Mouse (Mus musculus) MEL (cell line): ENCODE data around the gene St6galnac3. TPM values are rescaled to one million over a fixed set of nuclear protein-coding genes. Genes with fewer than 3 reads are reported as not detected.

Experiments used
- DNase-seq: peaks from one replicate; pipeline ENCODE4 v3.0.0; 2011; ENCODE audit warnings: low read depth, low spot score
- H3K27ac ChIP-seq: 2 replicates; pipeline ENCODE4 v1.5.1; 2012; ENCODE audit warnings: low read depth, mild to moderate bottlenecking, control low read depth, low read length, moderate library complexity; ENCODE audit not compliant: control insufficient read depth
- H3K27me3 ChIP-seq, 2 experiments: fragments of 150-350 bp in 1 of 2; sonication (generic) in 1 of 2; 2 replicates each; pipeline ENCODE4 v1.6.1; 2012; ENCODE audit warnings: low read length in 2 of 2, mild to moderate bottlenecking in 2 of 2, improper control_type of control experiment in 1 of 2, moderate library complexity in 1 of 2; ENCODE audit not compliant: insufficient read depth in 2 of 2, control insufficient read depth in 1 of 2
- H3K36me3 ChIP-seq, 2 experiments: 2 replicates each; pipeline ENCODE4 v1.6.1; 2012 to 2014; ENCODE audit warnings: low read length in 2 of 2, improper control_type of control experiment in 1 of 2, inconsistent platforms in 1 of 2, mild to moderate bottlenecking in 1 of 2; ENCODE audit not compliant: insufficient read depth in 2 of 2, control insufficient read depth in 1 of 2
- H3K4me1 ChIP-seq, 2 experiments: fragments of 150-350 bp in 1 of 2; sonication (generic) in 1 of 2; 2 replicates each; pipeline ENCODE4 v1.6.1; 2012; ENCODE audit warnings: low read length in 2 of 2, improper control_type of control experiment in 1 of 2, mild to moderate bottlenecking in 1 of 2; ENCODE audit not compliant: insufficient read depth in 2 of 2, control insufficient read depth in 1 of 2
- H3K4me3 ChIP-seq, 2 experiments: fragments of 150-350 bp in 1 of 2; sonication (generic) in 1 of 2; 2 replicates each; pipeline ENCODE4 v1.5.1; 2012; ENCODE audit warnings: low read depth in 2 of 2, low read length in 2 of 2, mild to moderate bottlenecking in 2 of 2, moderate library complexity in 2 of 2, control low read depth in 1 of 2, improper control_type of control experiment in 1 of 2; ENCODE audit not compliant: control insufficient read depth in 1 of 2, insufficient read depth in 1 of 2
- H3K79me2 ChIP-seq: 2 replicates; pipeline ENCODE4 v1.6.1; 2012; ENCODE audit warnings: mild to moderate bottlenecking, low read length, moderate library complexity; ENCODE audit not compliant: control insufficient read depth, poor library complexity, insufficient read depth
- H3K9ac ChIP-seq: 2 replicates; pipeline ENCODE4 v1.6.1; 2012; ENCODE audit warnings: low read depth, mild to moderate bottlenecking, control low read depth, low read length, moderate library complexity; ENCODE audit not compliant: control insufficient read depth, poor library complexity, severe bottlenecking
- H3K9me3 ChIP-seq: fragments of 150-350 bp; sonication (generic); replicated peaks from 2 replicates; pipeline ENCODE4 v1.6.1; 2012; ENCODE audit warnings: mild to moderate bottlenecking, low read length, improper control_type of control experiment, moderate library complexity; ENCODE audit not compliant: insufficient read depth
- CHD1 ChIP-seq: IDR thresholded peaks from 2 replicates; pipeline ENCODE4 v1.6.1; 2012; ENCODE audit warnings: low read depth, mild to moderate bottlenecking, inconsistent platforms, low read length, improper control_type of control experiment
- CTCF ChIP-seq, 3 experiments: IDR thresholded peaks in 2 of 3; conservative IDR thresholded peaks in 1 of 3; 2 replicates each; pipeline ENCODE4 v1.5.1; 2011 to 2012; ENCODE audit warnings: low read length in 3 of 3, low read depth in 2 of 3, mild to moderate bottlenecking in 2 of 3, improper control_type of control experiment in 1 of 3, inconsistent platforms in 1 of 3, mixed read lengths in 1 of 3, moderate library complexity in 1 of 3; ENCODE audit not compliant: control insufficient read depth in 1 of 3, insufficient read depth in 1 of 3, poor library complexity in 1 of 3, severe bottlenecking in 1 of 3
- ELF1 ChIP-seq: IDR thresholded peaks from 2 replicates; pipeline ENCODE4 v1.6.1; 2014; ENCODE audit warnings: low read depth, mild to moderate bottlenecking, inconsistent platforms, low read length, improper control_type of control experiment, moderate library complexity
- EP300 ChIP-seq, 2 experiments: IDR thresholded peaks; 2 replicates each; pipeline ENCODE4 v1.6.1; 2011; ENCODE audit warnings: improper control_type of control experiment in 2 of 2, low read length in 2 of 2, low read depth in 1 of 2, mild to moderate bottlenecking in 1 of 2
- GATA1 ChIP-seq: IDR thresholded peaks from 2 replicates; pipeline ENCODE4 v1.6.1; 2011; ENCODE audit warnings: low read depth, low read length, improper control_type of control experiment
- JUND ChIP-seq: IDR thresholded peaks from 2 replicates; pipeline ENCODE4 v1.6.1; 2011; ENCODE audit warnings: low read depth, mild to moderate bottlenecking, improper control_type of control experiment, low read length
- MAFK ChIP-seq: IDR thresholded peaks from 2 replicates; pipeline ENCODE4 v1.6.1; 2011; ENCODE audit warnings: low read depth, mild to moderate bottlenecking, low read length, improper control_type of control experiment, borderline replicate concordance
- MEF2A ChIP-seq: IDR thresholded peaks from 2 replicates; pipeline ENCODE4 v1.6.1; 2014; ENCODE audit warnings: low read depth, mild to moderate bottlenecking, inconsistent platforms, low read length, improper control_type of control experiment; ENCODE audit not compliant: poor library complexity, insufficient replicate concordance, severe bottlenecking; ENCODE audit errors: extremely low read depth
- MYB ChIP-seq: IDR thresholded peaks from 2 replicates; pipeline ENCODE4 v1.6.1; 2011; ENCODE audit warnings: mild to moderate bottlenecking, low read depth, low read length, improper control_type of control experiment
- MYC ChIP-seq: IDR thresholded peaks from 2 replicates; pipeline ENCODE4 v1.6.1; 2011; ENCODE audit warnings: low read depth, mild to moderate bottlenecking, low read length, improper control_type of control experiment, moderate library complexity
- NELFE ChIP-seq: IDR thresholded peaks from 2 replicates; pipeline ENCODE4 v1.6.1; 2011; ENCODE audit warnings: low read depth, low read length, improper control_type of control experiment
- POLR2AphosphoS2 ChIP-seq: IDR thresholded peaks from 2 replicates; pipeline ENCODE4 v1.6.1; 2011; ENCODE audit warnings: low read length, improper control_type of control experiment
- RCOR1 ChIP-seq: IDR thresholded peaks from 2 replicates; pipeline ENCODE4 v1.6.1; 2012; ENCODE audit warnings: low read depth, mild to moderate bottlenecking, inconsistent platforms, low read length, improper control_type of control experiment
- SIN3A ChIP-seq: IDR thresholded peaks from 2 replicates; pipeline ENCODE4 v1.6.1; 2012; ENCODE audit warnings: low read length, improper control_type of control experiment, inconsistent platforms
- UBTF ChIP-seq: IDR thresholded peaks from 2 replicates; pipeline ENCODE4 v1.6.1; 2012; ENCODE audit warnings: low read depth, mild to moderate bottlenecking, inconsistent platforms, low read length, improper control_type of control experiment, moderate library complexity, borderline replicate concordance; ENCODE audit not compliant: insufficient read depth
- USF1 ChIP-seq: IDR thresholded peaks from 2 replicates; pipeline ENCODE4 v1.6.1; 2014; ENCODE audit warnings: low read depth, mild to moderate bottlenecking, inconsistent platforms, low read length, improper control_type of control experiment, moderate library complexity
- USF2 ChIP-seq, 2 experiments: IDR thresholded peaks; 2 replicates each; pipeline ENCODE4 v1.6.1; 2011 to 2012; ENCODE audit warnings: improper control_type of control experiment in 2 of 2, low read length in 2 of 2, borderline replicate concordance in 1 of 2, inconsistent platforms in 1 of 2, low read depth in 1 of 2, mild to moderate bottlenecking in 1 of 2; ENCODE audit not compliant: insufficient read depth in 1 of 2
- ZC3H11A ChIP-seq: IDR thresholded peaks from 2 replicates; pipeline ENCODE4 v1.6.1; 2012; ENCODE audit warnings: low read depth, mild to moderate bottlenecking, inconsistent platforms, low read length, improper control_type of control experiment
- ZMIZ1 ChIP-seq: IDR thresholded peaks from 2 replicates; pipeline ENCODE4 v1.6.1; 2012; ENCODE audit warnings: low read depth, mild to moderate bottlenecking, inconsistent platforms, low read length, improper control_type of control experiment, moderate library complexity
- ZNF384 ChIP-seq: IDR thresholded peaks from 2 replicates; pipeline ENCODE4 v1.6.1; 2012; ENCODE audit warnings: low read depth, mild to moderate bottlenecking, inconsistent platforms, low read length, improper control_type of control experiment
- polyA plus RNA-seq, 2 experiments: library from polyadenylated mRNA; stranded (reverse) in 1 of 2; unstranded in 1 of 2; fragments of >175 nt in 1 of 2; fragments of >200 nt in 1 of 2; gene quantifications; 2 replicates each; pipeline versions ENCODE4 v1.2.1 to v1.2.4; 2012; ENCODE audit warnings: low replicate concordance in 2 of 2, low read depth in 1 of 2; ENCODE audit not compliant: insufficient read length in 2 of 2, insufficient read depth in 1 of 2, missing spikeins in 1 of 2
- total RNA-seq: library from RNA; depleted of rRNA; stranded (reverse); fragments of 300-350 nt; gene quantifications from 2 replicates; pipeline ENCODE4 v1.2.3, GENCODE M21; 2012

Gene St6galnac3
- total and polyA plus RNA-seq, 3 experiments = 7.8 to 11.4 TPM; not detected in 1

DNA sequence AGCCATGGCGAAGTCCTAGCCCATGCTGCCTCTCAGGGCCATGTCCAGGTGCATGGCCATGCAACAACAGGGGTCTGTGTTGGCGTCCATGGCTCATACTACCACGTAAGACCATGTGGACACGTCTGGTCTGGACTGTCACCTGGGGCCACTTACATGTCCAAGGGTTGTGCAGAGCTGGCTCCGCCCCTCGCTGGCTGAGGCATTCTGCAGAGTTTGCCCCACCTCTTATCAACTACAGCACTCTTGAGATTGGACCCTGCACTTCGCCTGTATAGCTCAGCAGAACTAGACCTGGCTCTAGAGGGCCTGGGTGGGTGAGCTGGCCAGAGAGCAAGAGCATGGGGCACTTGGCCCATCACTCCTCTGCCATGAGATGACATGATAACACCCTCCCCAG is 171.7 kb downstream of the St6galnac3 start:
- H3K9ac ChIP-seq = no peak overlapping the region
- no peaks in the 10 kb centered on the region; a peak in 1 of 4 replicates for H3K36me3 ChIP-seq
- H3K79me2 ChIP-seq = peaks cover 2% of the 10 kb centered on the region; the same call in 1 of the 2 replicates
- H3K27ac ChIP-seq = no peak overlapping the region
- DNase-seq = no peak
- H3K4me1 ChIP-seq = no peaks in the 10 kb centered on the region
- H3K4me3 ChIP-seq = no peak overlapping the region
- no peaks in the 10 kb centered on the region for H3K27me3 ChIP-seq
- no peaks in the 10 kb centered on the region for H3K9me3 ChIP-seq
- TF ChIP-seq EP300 (IDR thresholded peaks at IDR 0.05; ENCODE audit: low read depth in 1 of 2, low read length in 2 of 2) (no peak), ZC3H11A (no peak), USF2 (IDR thresholded peaks at IDR 0.05; ENCODE audit: borderline replicate concordance in 1 of 2, insufficient read depth in 1 of 2, low read depth in 1 of 2, low read length in 2 of 2) (no peak)

DNA sequence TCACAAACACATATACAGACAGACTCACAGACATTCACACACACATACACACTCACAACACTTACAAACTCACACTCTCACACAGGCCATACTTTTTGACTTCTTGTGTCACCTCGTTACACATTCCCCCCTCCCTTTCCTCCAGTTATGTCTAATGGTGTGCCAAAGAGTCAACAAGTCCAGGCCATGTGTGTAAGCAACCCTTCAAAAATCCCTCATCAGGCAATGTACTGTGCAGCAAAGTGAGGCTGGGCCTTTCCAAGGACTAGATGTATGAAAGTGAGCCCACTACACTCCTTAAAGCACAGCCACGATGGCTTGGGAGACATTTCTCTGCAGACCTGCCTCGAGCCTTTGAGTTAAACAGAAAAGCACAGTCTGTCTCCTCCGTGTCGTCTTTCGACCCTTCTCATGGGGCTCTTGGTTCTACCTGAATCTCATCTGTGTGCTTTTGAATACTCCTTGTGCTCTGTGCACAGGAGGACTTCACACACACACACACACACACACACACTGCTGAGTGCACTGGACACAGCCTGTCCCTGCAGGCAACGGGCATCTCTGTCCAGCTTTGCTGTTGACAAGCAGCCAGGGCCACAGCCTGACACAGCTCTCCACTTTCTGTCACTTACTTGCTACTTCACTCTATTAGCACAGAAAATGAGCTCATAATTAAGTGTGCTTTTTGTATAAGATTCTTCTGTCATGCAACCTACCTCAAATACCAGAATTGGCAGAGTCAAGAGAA is 177.9 kb downstream of the St6galnac3 start:
- no peak for TF ChIP-seq POLR2AphosphoS2
- no peak for TF ChIP-seq MYC
- no peak for TF ChIP-seq JUND
- TF ChIP-seq CHD1 = no peak
- no peak for TF ChIP-seq USF2 (IDR thresholded peaks at IDR 0.05; ENCODE audit: borderline replicate concordance in 1 of 2, insufficient read depth in 1 of 2, low read depth in 1 of 2, low read length in 2 of 2)
- no peak for TF ChIP-seq MYB
- TF ChIP-seq UBTF = no peak
- no peak for TF ChIP-seq CTCF (IDR thresholded peaks at IDR 0.05 in 2 of 3, conservative IDR thresholded peaks at IDR 0.05 in 1 of 3; ENCODE audit: control insufficient read depth in 1 of 3, insufficient read depth in 1 of 3, low read depth in 2 of 3, low read length in 3 of 3, poor library complexity in 1 of 3, severe bottlenecking in 1 of 3)
- no peak for TF ChIP-seq ELF1

DNA sequence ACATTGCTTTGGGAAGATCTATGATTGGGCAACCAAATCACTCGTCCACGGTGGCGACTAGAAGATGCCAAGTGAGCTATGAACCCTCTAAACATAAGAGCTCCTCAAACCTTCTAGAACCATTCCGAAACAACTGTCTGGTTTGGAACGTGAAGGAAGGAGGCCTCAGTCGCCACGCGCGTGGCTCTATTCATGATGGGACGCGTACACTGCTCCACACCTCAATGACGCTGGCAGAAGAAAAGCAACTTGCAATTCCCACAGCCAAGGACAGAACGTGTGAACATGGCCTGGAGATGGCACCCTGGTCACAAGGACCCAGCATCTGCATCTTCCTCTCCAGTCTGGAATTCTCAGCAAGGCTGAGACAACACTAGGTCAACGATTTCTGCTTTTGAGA is 185.1 kb downstream of the St6galnac3 start:
- H3K27me3 ChIP-seq = no peaks in the 10 kb centered on the region
- H3K4me1 ChIP-seq = peaks cover 11 to 19% of the 10 kb centered on the region in 2 experiments
- H3K4me3 ChIP-seq = no peak overlapping the region
- TF ChIP-seq CHD1 (no peak), GATA1 (no peak), USF2 (IDR thresholded peaks at IDR 0.05; ENCODE audit: borderline replicate concordance in 1 of 2, insufficient read depth in 1 of 2, low read depth in 1 of 2, low read length in 2 of 2) (no peak), SIN3A (no peak), ZMIZ1 (no peak), MAFK (no peak), ZC3H11A (no peak), NELFE (no peak), POLR2AphosphoS2 (no peak), MYC (no peak), EP300 (IDR thresholded peaks at IDR 0.05; ENCODE audit: low read depth in 1 of 2, low read length in 2 of 2) (no peak), USF1 (no peak), MEF2A (no peak), ZNF384 (no peak), RCOR1 (no peak)
- TF ChIP-seq, all 39 proteins: peak for 0
- no peak overlapping the region for H3K27ac ChIP-seq
- no peak overlapping the region for H3K9ac ChIP-seq
- H3K36me3 ChIP-seq = peaks cover 0 to 14% of the 10 kb centered on the region in 2 experiments; a peak in 3 of 4 replicates
- H3K79me2 ChIP-seq = no peaks in the 10 kb centered on the region
- H3K9me3 ChIP-seq = no peaks in the 10 kb centered on the region
- DNase-seq = no peak

More for the DNA sequence above, 177.9 kb downstream of the St6galnac3 start:
- no peaks in the 10 kb centered on the region for H3K36me3 ChIP-seq
- H3K4me3 ChIP-seq = no peak overlapping the region
- H3K9ac ChIP-seq = no peak overlapping the region
- no peaks in the 10 kb centered on the region for H3K4me1 ChIP-seq
- DNase-seq = no peak
- H3K79me2 ChIP-seq = no peaks in the 10 kb centered on the region
- H3K9me3 ChIP-seq = no peaks in the 10 kb centered on the region
- no peaks in the 10 kb centered on the region for H3K27me3 ChIP-seq
- H3K27ac ChIP-seq = no peak overlapping the region
